Mouse (Mus musculus) ES-E14 (cell line): ENCODE data around the gene Smg1. TPM values are rescaled to one million over a fixed set of nuclear protein-coding genes. Genes with fewer than 3 reads are reported as not detected.

Experiments used
- DNase-seq: peaks from one replicate; pipeline ENCODE4 v3.0.0-alpha.2; 2013; ENCODE audit warnings: low read depth, low spot score
- H3K27ac ChIP-seq: 2 replicates; pipeline ENCODE4 v1.5.1; 2012; ENCODE audit warnings: low read depth, mild to moderate bottlenecking, low read length, moderate library complexity, mixed read lengths; ENCODE audit not compliant: poor library complexity, insufficient read depth, severe bottlenecking
- H3K36me3 ChIP-seq: 2 replicates; pipeline ENCODE4 v1.6.1; 2012; ENCODE audit warnings: mild to moderate bottlenecking, low read length, moderate library complexity, mixed read lengths; ENCODE audit not compliant: control insufficient read depth, poor library complexity, insufficient read depth, severe bottlenecking
- H3K4me1 ChIP-seq, 2 experiments: fragments of 150-350 bp in 1 of 2; sonication (generic) in 1 of 2; 2 replicates each; pipeline ENCODE4 v1.6.1; 2012; ENCODE audit warnings: low read length in 2 of 2, mild to moderate bottlenecking in 1 of 2, mixed read lengths in 1 of 2; ENCODE audit not compliant: control insufficient read depth in 2 of 2, insufficient read depth in 2 of 2, poor library complexity in 1 of 2
- H3K4me3 ChIP-seq, 2 experiments: fragments of 150-350 bp in 1 of 2; sonication (generic) in 1 of 2; 2 replicates each; pipeline ENCODE4 v1.5.1; 2012; ENCODE audit warnings: low read length in 2 of 2, low read depth in 1 of 2, mild to moderate bottlenecking in 1 of 2, mixed read lengths in 1 of 2; ENCODE audit not compliant: insufficient read depth in 1 of 2, poor library complexity in 1 of 2, severe bottlenecking in 1 of 2
- H3K9ac ChIP-seq: 2 replicates; pipeline ENCODE4 v1.6.1; 2012; ENCODE audit warnings: low read depth, mild to moderate bottlenecking, low read length, mixed read lengths; ENCODE audit not compliant: poor library complexity, insufficient read depth, severe bottlenecking
- H3K9me3 ChIP-seq: fragments of 150-350 bp; sonication (generic); 2 replicates; pipeline ENCODE4 v1.6.1; 2012; ENCODE audit warnings: low read depth, mild to moderate bottlenecking, low read length; ENCODE audit not compliant: control insufficient read depth, insufficient read depth
- CHD2 ChIP-seq: IDR thresholded peaks from 2 replicates; pipeline ENCODE4 v1.6.1; 2014; ENCODE audit warnings: mild to moderate bottlenecking, low read depth, low read length, inconsistent platforms
- HCFC1 ChIP-seq: IDR thresholded peaks from 2 replicates; pipeline ENCODE4 v1.6.1; 2012; ENCODE audit warnings: low read length, inconsistent platforms, borderline replicate concordance; ENCODE audit not compliant: insufficient read depth
- MAFK ChIP-seq: IDR thresholded peaks from 2 replicates; pipeline ENCODE4 v1.6.1; 2014; ENCODE audit warnings: mild to moderate bottlenecking, low read depth, low read length, inconsistent platforms; ENCODE audit not compliant: insufficient read depth
- ZC3H11A ChIP-seq: IDR thresholded peaks from 2 replicates; pipeline ENCODE4 v1.6.1; 2012; ENCODE audit warnings: low read depth, mild to moderate bottlenecking, inconsistent platforms, low read length, borderline replicate concordance
- ZNF384 ChIP-seq: IDR thresholded peaks from 2 replicates; pipeline ENCODE4 v1.6.1; 2012; ENCODE audit warnings: low read depth, low read length, inconsistent platforms
- in situ Hi-C, 2 experiments: fragments of 600-800 bp; cut with MboI; formaldehyde crosslinking; loops; one replicate each; pipeline ENCODE4 v1.15.1; 2025; ENCODE audit warnings: low sequenced_read_pairs in 2 of 2, inconsistent platforms in 1 of 2; ENCODE audit not compliant: unreplicated experiment in 2 of 2
- total RNA-seq: library from RNA; depleted of rRNA; stranded (reverse); fragments of 300-350 nt; gene quantifications from 2 replicates; pipeline ENCODE4 v1.2.3, GENCODE M21; 2012

Gene Smg1
- total RNA-seq, 1 experiment, result 55.3 TPM

GRCm38 (mm10) chr7:118252349-118252748 is 8.9 kb upstream of the Smg1 start:
- in situ Hi-C loops, result no loop called here
- no peak for TF ChIP-seq MAFK
- TF ChIP-seq CHD2, result no peak
- TF ChIP-seq ZNF384, result no peak
- Histone ChIP-seq H3K4me3 (no peak overlapping the region), H3K36me3 (no peaks in the 10 kb centered on the region), H3K4me1 (no peaks in the 10 kb centered on the region), H3K9me3 (no peaks in the 10 kb centered on the region), H3K27ac (no peak overlapping the region), H3K9ac (no peak overlapping the region)
- no peak for DNase-seq

DNA sequence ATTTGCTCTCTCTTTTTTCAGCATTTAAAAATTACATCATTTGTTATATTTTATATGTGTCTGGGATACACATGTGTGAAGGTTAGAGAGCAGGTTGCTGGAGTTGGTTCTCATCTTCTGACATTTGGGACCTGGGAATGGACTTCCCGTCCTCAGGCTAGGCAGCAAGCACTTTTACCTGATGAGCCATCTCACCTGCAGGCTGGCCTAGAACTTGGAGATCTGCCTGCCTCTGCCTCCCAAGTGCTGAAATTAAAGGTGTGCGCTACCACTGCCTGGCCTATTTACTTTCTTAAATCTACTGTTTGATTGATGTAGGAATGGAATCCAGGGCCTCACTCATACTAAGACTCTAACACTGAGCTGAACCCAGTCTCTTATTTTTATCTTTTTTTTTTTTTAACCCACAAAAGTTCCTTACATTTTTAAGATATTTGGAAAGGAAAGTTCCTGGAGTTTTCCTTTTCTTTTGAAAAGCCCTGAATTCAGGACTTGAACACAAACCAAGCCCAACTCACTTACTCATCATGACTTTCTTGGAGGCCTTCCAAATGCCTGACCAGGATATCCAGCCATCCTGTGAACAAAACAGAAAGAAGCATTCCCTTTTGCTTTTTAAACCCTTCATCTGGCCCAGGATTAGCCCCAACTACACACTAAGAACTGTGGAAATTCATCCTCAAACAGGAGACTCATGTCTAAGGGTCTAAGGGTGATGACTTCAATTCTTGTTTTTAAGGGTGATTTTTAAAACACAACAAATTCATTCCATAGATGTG is 8.1 kb upstream of the Smg1 start:
- TF ChIP-seq ZNF384 (no peak), MAFK (no peak), HCFC1 (no peak), CHD2 (no peak), ZC3H11A (no peak)
- in situ Hi-C loops, result no loop called here

DNA sequence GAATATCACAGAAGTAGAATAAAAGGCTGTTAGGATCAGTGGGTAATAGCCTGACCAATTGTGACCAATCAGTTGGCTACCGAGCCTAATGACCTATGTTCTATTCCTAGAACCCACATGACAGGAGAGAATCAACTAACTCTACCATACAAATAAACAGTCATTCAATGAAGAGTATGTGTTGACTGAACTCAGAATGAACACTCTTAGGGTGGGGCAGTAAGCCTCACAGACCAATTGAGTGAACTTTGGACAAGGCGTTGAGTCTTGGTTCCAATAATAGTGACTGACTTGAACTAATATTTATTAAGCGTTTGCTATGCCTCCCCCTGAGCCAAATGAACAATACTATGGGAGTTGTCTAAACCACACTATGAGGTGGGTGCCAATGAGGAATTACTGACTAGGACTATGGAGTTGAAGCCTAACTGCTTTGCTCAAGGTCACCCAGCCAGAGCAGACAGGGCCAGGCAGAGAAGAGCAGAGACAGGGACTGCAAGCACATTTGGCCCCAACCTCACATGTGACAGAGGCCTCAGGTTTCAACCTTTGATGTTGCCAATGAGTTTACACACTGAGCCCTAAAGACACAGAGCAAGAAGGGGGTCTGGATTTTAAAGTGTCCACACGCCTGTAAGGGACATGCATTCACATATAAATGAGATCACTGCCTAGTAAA is 7.2 kb upstream of the Smg1 start:
- Histone ChIP-seq H3K36me3 (no peaks in the 10 kb centered on the region), H3K4me3 (no peak overlapping the region), H3K4me1 (no peaks in the 10 kb centered on the region), H3K27ac (no peak overlapping the region), H3K9me3 (no peaks in the 10 kb centered on the region), H3K9ac (no peak overlapping the region)
- DNase-seq, result no peak
- TF ChIP-seq MAFK (no peak), ZNF384 (no peak), ZC3H11A (no peak), CHD2 (no peak)
- in situ Hi-C loops, result no loop called here

More for the DNA sequence above, 8.1 kb upstream of the Smg1 start:
- Histone ChIP-seq H3K4me1 (no peaks in the 10 kb centered on the region), H3K27ac (no peak overlapping the region), H3K36me3 (no peaks in the 10 kb centered on the region), H3K4me3 (no peak overlapping the region), H3K9me3 (no peaks in the 10 kb centered on the region), H3K9ac (no peak overlapping the region)
- DNase-seq, result no peak

- TF ChIP-seq MAFK (no peak), HCFC1 (no peak)
- Histone ChIP-seq H3K36me3 (no peaks in the 10 kb centered on the region), H3K4me1 (no peaks in the 10 kb centered on the region), H3K9ac (no peak overlapping the region), H3K9me3 (no peaks in the 10 kb centered on the region), H3K27ac (no peak overlapping the region), H3K4me3 (no peak overlapping the region)
- in situ Hi-C loops, result no loop called here
- no peak for DNase-seq
Observed at GRCm38 (mm10) chr7:118249563-118249962, 6.1 kb upstream of the Smg1 start.

GRCm38 (mm10) chr7:118248069-118248468 is 4.6 kb upstream of the Smg1 start:
- TF ChIP-seq ZC3H11A, result no peak
- no peak for TF ChIP-seq MAFK
- TF ChIP-seq HCFC1, result no peak
- TF ChIP-seq CHD2, result no peak
- TF ChIP-seq ZNF384, result no peak
- no peak overlapping the region for H3K27ac ChIP-seq
- no peaks in the 10 kb centered on the region for H3K9me3 ChIP-seq
- H3K9ac ChIP-seq, result no peak overlapping the region
- no peak for DNase-seq
- in situ Hi-C loops, result no loop called here
- H3K4me1 ChIP-seq, result no peaks in the 10 kb centered on the region
- H3K36me3 ChIP-seq, result no peaks in the 10 kb centered on the region
- no peak overlapping the region for H3K4me3 ChIP-seq
